Mouse (Mus musculus) yolk sac, embryonic 10.5 days (tissue): ENCODE measurements at regions not wholly inside any gene's neighbourhood (a gene's known extent, or its start where the extent isn't known, plus 50 kb on each side); places are given as distances from the start of the nearest gene placed in this dataset.
A peak's percentile ranks its signal among the peaks of the same experiment; 100 is the strongest.
"Not testable (repeated sequence)": the region's sequence is repeated elsewhere in the genome, so short reads cannot be mapped to it uniquely, and the experiment has no call there.

Experiments
- DNase-seq: peaks from one replicate; pipeline ENCODE4 v3.0.0-alpha.2; 2017; ENCODE audit warnings: low spot score

DNA sequence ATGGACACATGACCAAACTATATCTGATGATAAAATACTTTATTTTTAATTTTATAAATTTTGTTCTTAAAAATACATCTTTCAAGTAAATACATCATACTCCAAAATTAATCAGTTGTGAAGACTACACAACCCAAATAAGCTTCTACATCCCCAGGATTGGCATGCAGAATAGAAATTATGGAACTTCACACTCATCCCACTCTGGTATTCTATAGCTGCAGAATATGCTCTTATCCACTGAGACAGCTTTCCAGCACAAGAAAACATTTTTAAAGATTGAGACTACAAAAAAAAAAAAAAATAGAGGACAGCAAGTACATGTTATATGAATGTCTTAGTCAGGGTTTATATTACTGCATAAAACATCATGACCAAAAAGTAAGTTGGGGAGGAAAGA is 94.4 kb downstream of the Gm11232 start:
- DNase-seq: no peak

DNA sequence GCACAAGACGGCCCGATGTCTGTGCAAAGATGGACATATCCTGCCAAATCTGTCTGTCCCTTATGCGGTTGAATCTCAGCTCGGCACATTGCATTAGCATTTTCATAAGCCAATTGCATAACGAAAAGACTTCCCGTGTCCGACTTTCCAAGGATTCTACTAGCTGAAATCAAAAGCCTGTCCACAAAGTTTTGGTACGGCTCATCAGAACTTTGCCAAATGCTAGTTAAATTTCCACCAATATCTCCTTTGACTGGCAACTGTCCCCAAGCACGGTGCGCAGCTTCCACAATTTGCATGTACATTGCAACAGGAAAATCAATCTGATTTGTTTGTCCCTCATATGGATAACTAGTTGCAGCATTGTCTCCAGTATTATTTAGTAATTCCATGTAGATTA is 117.2 kb downstream of the Gm11232 start:
- no peak for DNase-seq

DNA sequence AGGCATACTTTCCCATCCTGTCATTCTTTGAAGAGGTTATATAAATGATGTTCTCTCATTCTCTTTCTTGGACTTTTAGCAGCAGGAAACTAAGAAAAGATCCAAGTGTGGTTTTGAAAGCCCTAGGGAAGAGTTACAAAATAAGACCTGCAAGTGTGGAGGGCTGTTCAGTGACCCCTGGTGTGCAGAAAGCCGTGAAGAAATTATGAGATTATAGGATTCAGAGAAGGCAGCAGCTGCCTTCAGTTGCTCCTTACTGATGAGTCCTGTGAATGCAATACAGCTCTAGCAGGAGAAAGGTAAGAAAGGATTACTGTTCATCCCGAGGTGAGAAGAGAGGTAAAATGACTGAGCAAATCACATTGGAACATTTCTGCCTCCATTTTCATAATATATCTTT is 130.7 kb downstream of the Gm11232 start:
- DNase-seq: no peak

DNA sequence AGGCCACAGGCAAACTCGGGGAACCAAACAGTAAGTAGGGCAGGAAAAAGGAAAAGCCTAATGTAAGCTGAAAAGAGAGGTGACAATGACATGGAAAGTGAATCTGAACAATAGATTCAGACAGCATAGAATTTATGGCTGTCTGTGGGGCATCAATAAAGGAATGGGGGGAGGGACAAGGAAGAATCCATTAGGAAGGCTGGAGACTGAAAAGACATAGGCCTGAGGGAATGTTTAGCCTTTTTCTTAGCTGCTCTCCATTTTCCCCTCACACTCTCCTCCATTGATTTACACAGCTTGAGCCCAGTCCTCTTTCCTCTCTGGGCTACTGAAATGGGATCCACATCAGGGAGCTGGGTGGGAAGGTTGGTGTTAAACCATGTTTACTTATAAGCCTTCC is 131.1 kb downstream of the Gm11232 start:
- DNase-seq: peak; percentile 2

DNA sequence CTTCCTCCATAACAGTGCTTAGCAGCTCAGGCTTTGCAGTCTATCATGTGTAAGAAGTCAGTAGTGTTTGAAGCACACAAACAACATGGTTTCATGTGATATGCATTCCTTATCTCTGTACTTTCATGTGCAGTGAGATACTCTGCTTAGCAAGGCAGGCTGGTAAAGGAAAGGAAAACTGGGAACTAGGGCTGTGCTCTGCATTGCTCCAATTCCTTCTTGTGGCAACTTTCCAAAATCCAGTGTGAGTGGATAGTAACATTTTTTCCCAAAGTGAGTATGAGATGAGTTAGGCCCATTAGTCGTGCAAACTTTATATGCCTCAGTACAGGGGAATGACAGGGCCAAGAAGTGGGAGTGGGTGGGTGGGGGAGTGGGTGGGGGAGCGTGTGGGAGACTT is 133.0 kb downstream of the Gm11232 start:
- no peak for DNase-seq

DNA sequence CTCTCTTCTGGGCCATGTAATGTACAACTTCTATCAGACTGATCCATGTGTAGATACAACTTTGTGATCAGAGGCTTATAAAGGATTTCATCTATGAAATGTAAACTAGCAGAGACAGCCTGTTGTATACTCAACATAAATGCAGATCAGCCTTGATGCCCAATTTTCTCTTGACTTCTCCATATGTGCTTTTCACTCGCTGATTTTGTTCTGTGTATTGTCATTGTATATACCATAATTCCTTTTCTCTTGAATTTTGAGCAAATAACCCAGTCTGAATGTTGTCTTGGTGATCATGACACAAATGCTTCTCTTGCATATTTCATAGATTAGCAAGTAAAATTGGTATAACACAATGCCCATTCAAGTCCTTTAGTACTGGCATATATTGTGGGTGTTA is 144.0 kb downstream of the Gm11232 start:
- no peak for DNase-seq

DNA sequence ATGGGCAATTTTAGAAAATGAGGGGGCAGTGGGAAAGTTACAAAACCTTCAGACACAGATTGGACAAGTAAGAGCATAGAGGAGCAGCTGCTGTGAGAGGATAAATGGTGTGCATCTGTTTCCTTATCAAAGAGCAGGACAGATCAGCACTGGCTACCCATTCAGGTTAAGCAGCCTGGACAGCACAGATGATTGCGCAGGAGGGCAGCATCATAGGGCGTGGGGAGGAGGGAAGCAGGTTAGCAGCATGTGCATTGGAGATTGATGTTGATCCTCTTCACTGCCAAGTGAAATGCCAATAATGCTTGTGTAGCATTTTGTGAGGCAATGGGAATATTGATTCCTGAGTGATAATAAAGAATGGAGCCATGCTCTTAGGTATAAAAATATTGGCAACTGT is 171.9 kb downstream of the Gm11232 start:
- no peak for DNase-seq

DNA sequence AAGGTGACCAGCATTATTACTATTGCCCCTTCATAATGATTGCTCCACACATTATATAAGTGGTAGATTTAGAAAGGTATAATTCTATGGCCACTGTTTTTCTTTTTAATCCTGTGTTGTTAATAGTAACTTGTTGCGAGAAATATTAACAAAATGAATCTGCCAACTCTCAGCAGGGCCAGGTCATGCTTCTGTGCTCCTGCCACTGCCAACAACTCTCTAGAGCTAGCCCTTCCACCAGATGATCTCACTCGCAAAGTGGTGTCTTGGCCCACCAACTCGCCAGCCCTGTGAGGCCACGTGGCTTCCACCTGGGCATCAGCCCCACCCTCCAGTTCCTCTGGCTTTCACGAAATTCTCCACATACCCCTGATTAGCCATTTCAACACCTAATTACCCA is 197.1 kb downstream of the Gm11232 start:
- no peak for DNase-seq

DNA sequence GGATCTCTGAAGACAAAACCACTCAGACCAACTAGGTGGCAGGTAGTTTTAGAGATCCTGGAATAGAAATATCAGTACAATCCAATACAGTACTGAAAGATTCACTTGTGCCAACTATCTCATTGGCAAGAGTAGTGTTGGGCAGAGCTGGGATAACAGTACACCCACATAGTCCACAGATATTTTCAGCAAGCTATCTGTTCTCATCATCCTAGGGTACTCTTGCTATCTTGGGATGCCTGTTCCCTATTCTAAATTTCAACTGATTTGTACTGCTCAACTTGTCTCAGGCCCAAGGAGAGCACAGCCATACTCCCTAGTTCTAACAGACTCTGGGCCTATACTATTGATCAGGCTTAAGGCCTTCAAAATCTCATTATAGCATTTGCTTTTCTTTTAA is 218.6 kb downstream of the Gm11232 start:
- no peak for DNase-seq

DNA sequence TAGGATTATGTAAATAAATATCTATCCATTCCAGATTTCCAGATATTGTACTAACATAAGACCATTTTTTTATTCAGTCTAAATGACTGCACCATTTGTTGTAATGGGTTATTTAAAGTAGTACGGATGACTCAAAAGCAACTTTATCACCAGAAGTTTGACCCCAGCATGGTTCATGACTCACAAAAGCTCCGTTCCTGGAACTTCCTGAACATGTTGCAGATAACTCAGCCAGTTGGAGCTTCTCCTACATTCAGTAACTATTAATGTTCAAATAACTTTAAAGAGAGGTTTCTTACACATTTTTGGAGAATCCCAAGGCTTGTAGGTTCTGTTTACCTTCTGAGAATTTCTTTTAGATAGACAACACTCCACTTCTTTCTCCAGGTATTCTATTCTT is 219.8 kb downstream of the Gm11232 start:
- no peak for DNase-seq

DNA sequence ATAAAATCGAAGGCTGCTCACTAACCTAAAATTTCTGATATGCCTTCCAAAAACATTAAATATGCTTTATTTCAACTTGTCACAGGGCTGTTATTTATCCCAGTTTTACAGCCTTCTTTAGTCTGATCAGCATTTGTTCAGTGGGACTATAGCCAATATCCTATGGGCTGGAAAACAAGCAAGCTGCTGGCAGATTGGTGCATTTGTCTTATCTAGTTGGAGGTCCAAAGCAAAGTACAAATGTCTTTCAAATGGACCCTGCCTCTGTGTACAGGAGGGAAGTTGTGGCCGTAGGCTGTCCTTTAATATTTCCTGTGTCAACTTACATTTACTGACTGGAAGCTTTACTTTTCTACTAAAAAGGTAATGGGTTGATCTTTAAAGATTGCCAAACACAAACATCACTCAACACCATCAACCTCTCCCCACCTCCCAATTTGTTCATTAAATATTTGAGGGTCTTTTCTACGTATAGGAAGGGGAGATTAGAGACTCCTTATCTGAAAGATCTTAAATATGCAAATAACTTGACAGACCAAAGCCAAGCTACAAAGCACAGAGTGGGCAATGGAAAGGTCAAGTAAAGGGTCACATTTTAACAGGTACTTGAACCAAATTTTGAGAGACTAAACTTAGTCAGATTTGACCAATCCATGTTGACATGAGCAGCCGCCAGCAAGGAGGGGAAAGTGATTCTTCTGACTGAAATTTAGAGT is 233.4 kb downstream of the Gm11232 start:
- DNase-seq: no peak

DNA sequence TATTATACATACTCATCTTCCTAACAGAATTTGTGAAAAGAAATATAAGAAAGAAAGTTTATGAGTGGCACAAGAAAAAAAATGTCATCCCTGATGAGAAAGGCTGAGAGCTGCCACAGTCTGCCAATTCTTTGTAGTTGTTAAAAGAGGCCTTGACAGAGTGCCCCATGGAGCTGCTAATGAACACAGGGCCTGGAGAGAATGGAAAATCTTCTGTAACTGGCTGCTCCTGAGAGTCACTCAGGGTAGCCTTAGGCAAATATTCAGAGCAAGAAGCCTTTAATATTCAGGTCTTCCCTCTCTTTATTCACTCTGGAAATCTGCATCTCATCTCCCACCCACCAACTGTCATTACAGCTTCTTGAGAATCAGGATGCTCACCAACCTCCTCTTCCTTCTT is 237.0 kb downstream of the Gm11232 start:
- no peak for DNase-seq

DNA sequence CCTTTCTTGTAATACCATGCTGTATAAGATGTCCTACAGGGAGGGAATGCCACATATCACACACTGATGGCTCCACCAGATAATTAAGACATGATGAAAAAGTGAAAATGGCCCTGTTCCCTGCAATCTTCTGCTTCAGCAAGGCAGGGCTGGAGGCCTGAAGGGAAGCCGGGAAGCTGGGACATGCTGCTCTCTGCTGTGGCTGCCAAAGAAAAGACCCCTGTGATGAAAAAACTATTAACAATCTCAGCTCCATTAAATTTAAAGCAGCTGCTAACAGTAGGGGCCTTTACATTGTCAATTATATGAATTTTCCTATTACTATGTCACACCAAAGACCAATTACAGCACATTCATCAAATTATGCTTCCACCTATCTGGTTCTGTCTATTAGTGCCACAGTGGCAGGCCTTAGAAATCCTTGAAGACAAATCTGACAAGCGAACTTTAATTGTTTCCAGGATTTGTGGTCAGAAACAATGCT is 239.8 kb downstream of the Gm11232 start:
- no peak for DNase-seq

DNA sequence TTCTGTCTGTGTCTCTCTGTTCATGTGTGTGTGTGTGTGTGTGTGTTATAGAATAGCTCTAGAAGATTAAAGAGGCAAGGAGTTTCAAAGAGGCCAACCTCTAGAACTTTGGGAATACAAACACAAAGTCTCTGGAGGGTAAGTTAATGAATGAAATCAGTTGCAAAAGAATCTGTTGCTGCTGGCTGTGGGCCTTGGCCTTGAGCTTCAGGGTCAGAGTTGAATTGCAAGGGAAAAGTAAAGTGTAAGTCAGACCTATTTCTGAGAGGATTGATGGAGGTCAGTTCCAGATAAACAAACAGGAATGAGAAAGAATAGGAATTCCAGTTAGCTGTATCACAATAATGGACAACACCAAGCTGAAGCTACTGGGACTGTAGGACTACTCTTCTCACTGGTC is 250.9 kb downstream of the Gm11232 start:
- DNase-seq: no peak

DNA sequence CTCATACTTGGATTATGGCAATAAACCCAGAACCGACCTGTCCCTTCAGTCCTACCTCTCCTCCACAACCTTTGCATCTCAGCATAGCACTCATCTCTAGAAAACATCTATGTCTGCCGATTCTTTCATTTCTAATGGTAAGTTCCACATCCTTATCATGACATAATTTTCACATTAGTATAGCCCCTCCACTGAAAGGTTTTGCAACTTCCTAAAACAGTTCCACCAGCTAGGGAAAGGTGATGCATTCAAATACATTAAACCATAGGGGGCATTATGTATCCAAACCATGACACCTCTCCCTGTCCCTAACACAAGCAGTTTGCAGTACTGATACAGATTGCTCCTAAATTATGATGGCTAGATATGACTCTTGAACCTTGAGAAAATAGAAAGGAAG is 268.0 kb downstream of the Gm11232 start:
- no peak for DNase-seq

DNA sequence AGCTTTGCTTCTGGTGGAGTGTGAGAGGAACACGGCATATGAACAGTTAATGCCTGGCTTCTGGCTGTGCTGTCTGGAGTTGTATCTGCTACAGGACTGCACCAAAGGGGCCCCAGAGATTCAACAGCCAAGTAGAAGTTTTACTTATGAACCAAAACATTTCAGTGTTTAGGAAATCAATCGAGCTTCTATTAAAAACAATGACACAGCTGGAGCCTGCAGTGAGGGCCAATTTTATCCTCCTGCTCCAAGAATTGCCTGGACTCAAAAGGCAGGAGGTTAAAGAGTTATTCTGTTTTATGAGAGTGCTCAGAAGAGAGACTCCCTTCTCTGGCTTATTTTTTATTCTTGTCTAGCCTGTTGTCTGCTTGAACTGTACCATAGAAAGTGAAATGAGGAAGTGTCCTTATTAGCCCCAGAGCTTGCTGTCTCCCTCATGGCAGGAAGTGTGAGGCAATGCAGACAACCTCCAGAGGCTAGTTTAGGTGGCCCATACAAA is 269.1 kb downstream of the Gm11232 start:
- DNase-seq: no peak

DNA sequence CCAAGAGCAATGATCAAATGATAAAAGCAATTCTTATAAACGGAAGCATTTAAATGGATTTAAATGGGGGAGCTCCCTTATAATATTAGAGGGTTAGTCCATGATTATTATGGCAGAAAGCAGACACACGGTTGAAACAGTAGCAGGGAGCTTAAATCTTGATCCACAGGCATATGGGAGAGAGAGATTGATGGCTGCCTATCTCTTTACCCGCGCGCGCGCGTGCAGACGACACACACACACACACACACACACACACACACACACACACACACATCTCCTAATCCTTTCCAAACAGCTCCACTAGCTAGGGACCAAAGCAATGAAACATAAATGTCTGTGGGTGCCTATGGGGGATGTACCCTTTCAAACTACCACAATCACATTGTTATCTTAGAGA is 269.7 kb downstream of the Gm11232 start:
- no peak for DNase-seq

DNA sequence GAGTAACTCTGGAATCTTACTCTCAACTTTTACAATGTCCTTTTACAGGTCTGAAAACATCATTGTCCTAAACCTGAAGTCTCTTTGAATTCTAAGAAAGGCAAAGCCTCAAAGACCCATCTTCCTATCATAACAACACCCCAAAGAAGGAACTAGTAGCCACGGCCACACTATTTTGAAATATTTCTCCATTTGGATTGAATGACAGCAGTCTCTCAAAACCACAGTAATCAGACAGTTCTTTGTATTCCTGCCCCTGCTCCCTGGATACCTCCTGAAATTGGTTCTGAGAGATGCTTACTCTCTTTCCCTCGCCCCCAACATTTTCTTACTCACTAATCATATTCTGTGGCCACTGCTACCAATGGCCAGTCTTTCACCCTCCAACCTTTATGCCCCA is 276.8 kb downstream of the Gm11232 start:
- DNase-seq: no peak

DNA sequence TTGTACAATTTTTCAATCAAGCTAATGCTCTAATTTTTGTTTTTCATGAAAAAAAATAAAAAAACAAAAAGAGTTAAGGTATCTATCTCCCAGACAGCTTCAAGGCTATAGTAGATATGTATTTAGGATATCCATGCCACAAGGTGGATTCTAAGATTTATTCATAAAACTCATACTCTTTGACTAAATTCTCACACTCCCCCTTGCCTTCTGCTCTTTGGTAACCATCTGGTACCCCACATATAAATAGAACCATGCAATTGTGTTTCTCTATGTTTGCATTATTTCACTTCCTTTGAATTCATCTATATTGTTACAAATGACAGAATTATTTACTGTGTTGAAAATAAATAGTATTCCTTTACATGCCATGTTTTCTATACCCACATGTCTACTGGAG is 287.2 kb downstream of the Gm11232 start:
- DNase-seq: no peak

DNA sequence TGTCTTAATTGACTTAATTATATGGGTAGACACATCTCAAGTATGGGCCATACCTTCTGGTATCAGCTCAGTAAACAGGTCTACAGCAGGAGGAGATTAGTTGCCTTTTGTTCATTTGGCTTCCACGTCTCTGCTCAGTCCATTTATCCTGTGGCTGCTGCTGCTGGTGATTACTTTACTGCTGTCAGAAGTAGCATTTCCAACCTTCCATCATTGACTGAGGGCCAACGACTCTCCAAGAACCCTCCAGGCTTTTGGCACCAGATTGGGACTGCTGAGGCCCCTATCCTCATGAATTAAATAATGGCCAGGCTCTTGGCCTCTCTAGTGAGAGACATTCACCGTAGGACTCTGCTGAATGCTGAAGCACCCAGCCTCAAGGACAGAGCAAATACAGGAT is 303.0 kb downstream of the Gm11232 start:
- no peak for DNase-seq

DNA sequence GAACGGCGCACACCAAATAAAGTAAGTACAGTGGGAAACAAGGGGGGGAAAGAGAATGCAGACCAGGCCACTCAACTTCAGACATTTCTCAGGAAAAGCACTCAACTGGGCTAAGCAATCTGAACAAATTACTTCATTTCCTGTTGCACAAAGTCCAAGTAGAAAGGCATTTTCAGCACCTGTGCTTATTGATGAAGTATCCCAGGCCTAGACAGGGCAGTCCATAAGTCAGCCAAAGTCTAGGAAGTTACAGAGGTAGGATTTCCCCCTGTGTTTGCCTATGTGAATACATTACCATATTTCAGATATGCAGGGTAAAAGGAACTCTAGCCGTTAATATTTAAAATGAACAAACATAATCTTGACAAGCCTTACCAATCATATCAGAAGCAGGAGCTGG is 304.3 kb downstream of the Gm11232 start:
- no peak for DNase-seq

DNA sequence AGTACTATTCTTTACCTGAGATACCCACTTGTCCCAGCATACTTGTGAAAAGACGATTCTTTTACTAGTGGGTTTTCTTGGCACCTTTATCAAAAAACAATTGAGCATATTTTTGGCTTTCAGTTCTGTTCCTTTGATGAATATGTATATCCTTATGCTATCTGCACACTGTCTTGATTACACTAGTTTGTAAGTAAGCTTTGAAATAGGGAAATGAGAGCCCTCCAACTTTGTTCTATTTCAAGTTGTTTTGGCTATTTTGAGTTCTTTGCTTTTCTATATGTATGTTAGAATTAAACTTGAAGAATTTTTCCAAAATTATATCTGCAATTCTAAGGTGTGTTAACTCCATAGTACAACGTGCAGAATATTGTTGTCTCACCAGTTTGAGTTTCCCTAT is 311.3 kb downstream of the Gm11232 start:
- no peak for DNase-seq

DNA sequence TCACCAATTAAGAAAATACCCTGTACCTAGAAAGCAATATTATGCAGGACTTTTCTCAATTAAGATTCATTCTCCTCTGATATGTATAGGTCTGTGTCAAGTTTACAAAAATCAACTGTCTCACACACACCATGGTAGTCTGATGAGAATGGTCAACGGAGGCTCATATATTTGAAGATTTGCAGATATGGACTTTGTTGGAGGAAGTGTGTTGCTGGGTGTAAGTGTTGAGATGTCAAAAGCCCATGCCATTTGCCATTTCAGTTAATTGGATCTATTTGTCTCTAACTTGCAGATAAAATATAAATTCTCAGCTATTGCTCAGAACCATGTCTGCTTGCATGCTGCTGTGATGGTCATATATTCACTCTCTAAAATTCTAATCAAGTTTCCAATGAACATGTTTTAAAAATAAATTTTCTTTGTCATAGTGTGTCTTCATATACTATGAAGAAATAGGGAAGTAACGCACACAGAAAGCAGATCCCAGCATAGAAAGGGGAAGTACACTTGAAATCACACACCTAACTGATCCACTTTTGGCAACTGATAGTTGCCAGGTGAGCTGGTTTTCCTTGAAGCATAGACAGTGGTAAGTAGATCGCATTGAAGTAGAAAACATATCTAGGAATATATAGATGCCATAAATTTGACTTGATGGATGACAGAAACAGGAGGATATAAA is 326.4 kb downstream of the Gm11232 start:
- no peak for DNase-seq

DNA sequence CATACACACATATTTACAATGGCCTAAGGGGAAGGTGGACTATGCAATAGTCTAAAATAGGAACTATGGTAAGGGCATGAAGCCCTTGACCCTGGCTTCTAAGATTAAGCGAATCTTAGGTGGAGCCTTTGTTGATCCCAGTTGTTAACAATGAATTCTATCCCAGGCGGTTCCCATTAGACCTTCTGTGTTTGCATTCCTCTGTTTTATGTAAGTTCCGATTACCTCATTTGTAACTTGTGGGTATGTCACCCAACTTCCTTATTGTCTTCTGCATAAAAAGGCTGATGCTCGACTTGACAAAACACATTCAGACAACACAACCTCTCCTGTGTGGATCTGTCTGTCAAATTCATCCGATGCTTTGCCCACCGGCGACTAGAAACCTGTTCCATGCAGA is 335.6 kb downstream of the Gm11232 start:
- not testable (repeated sequence) for DNase-seq
